Mouse (Mus musculus): ENCODE results near the gene Znrf2. TPM values are rescaled to one million over a fixed set of nuclear protein-coding genes. Genes with fewer than 3 reads are reported as not detected.
A peak's percentile ranks its signal among the peaks of the same experiment; 100 is the strongest.

Znrf2 gene
- polyA plus RNA-seq, 2 experiments: 2.1 to 3.3 TPM

GRCm38 (mm10) chr6:54775739-54776138 lies 41.0 kb upstream of the Znrf2 start:
- Histone ChIP-seq H3K9me3 (ENCODE audit: control insufficient read depth, low read length) (no peaks in the 10 kb centered on the region), H3K4me3 (ENCODE audit: insufficient read depth in 1 of 2, low read depth in 2 of 2, low read length in 2 of 2) (no peak overlapping the region), H3K4me1 (replicated peaks; ENCODE audit: control insufficient read depth in 2 of 2, insufficient read depth in 2 of 2, low read length in 1 of 2) (peaks cover 0 to 13% of the 10 kb centered on the region in 2 experiments; a peak in 3 of 4 replicates), H3K9ac (replicated peaks) (no peak overlapping the region), H3K4me2 (ENCODE audit: low read depth) (no peak overlapping the region), H3K27me3 (ENCODE audit: control insufficient read depth, insufficient read depth, low read length) (no peaks in the 10 kb centered on the region), H3K27ac (no peak overlapping the region), H3K36me3 (replicated peaks; ENCODE audit: control insufficient read depth, insufficient read depth, low read depth) (no peaks in the 10 kb centered on the region)
- TF ChIP-seq CTCF (IDR thresholded peaks at IDR 0.05; ENCODE audit: low read depth) (no peak), EP300 (IDR thresholded peaks at IDR 0.05; ENCODE audit: low read depth) (no peak)
- ATAC-seq (ENCODE audit: insufficient read depth) (no peak), DNase-seq (ENCODE audit: low read depth in 3 of 3, low spot score in 3 of 3) (peak in 1 of 3 experiments; percentile 13)

GRCm38 (mm10) chr6:54777661-54778060 lies 39.1 kb upstream of the Znrf2 start:
- no peak for ATAC-seq (ENCODE audit: insufficient read depth)
- Histone ChIP-seq H3K36me3 (replicated peaks; ENCODE audit: control insufficient read depth, insufficient read depth, low read depth) (no peaks in the 10 kb centered on the region), H3K27ac (no peak overlapping the region), H3K4me3 (ENCODE audit: insufficient read depth in 1 of 2, low read depth in 2 of 2, low read length in 2 of 2) (no peak overlapping the region), H3K4me1 (replicated peaks; ENCODE audit: control insufficient read depth in 2 of 2, insufficient read depth in 2 of 2, low read length in 1 of 2) (peaks cover 0 to 15% of the 10 kb centered on the region in 2 experiments; a peak in 3 of 4 replicates), H3K27me3 (ENCODE audit: control insufficient read depth, insufficient read depth, low read length) (no peaks in the 10 kb centered on the region), H3K4me2 (ENCODE audit: low read depth) (no peak overlapping the region), H3K9me3 (ENCODE audit: control insufficient read depth, low read length) (no peaks in the 10 kb centered on the region), H3K9ac (replicated peaks) (no peak overlapping the region)
- 65% methylated on average over 8 of the region's 8 CpGs for WGBS (ENCODE audit: insufficient replicate concordance)
- TF ChIP-seq CTCF (IDR thresholded peaks at IDR 0.05; ENCODE audit: low read depth): no peak
- no peak for TF ChIP-seq EP300 (IDR thresholded peaks at IDR 0.05; ENCODE audit: low read depth)
- no peak for DNase-seq (ENCODE audit: low read depth in 3 of 3, low spot score in 3 of 3)

- 58% methylated on average over 5 of the region's 5 CpGs for WGBS (ENCODE audit: insufficient replicate concordance)
- H3K4me2 ChIP-seq (ENCODE audit: low read depth): no peak overlapping the region
- no peaks in the 10 kb centered on the region for H3K27me3 ChIP-seq (ENCODE audit: control insufficient read depth, insufficient read depth, low read length)
- DNase-seq (ENCODE audit: low read depth in 3 of 3, low spot score in 3 of 3) (no peak), ATAC-seq (ENCODE audit: insufficient read depth) (no peak)
- H3K36me3 ChIP-seq (replicated peaks; ENCODE audit: control insufficient read depth, insufficient read depth, low read depth): no peaks in the 10 kb centered on the region
- H3K9ac ChIP-seq (replicated peaks): no peak overlapping the region
- H3K9me3 ChIP-seq (ENCODE audit: control insufficient read depth, low read length): no peaks in the 10 kb centered on the region
- no peak for TF ChIP-seq EP300 (IDR thresholded peaks at IDR 0.05; ENCODE audit: low read depth)
- TF ChIP-seq CTCF (IDR thresholded peaks at IDR 0.05; ENCODE audit: low read depth): no peak
- H3K4me3 ChIP-seq (ENCODE audit: insufficient read depth in 1 of 2, low read depth in 2 of 2, low read length in 2 of 2): no peak overlapping the region
- H3K27ac ChIP-seq: no peak overlapping the region
- H3K4me1 ChIP-seq (replicated peaks; ENCODE audit: control insufficient read depth in 2 of 2, insufficient read depth in 2 of 2, low read length in 1 of 2): peaks cover 0 to 15% of the 10 kb centered on the region in 2 experiments; a peak in 3 of 4 replicates
Observed at GRCm38 (mm10) chr6:54779968-54780367, 36.7 kb upstream of the Znrf2 start.

GRCm38 (mm10) chr6:54780569-54781304 lies 36.0 kb upstream of the Znrf2 start:
- peaks cover 0 to 10% of the 10 kb centered on the region in 2 experiments; a peak in 3 of 4 replicates for H3K4me1 ChIP-seq (replicated peaks; ENCODE audit: control insufficient read depth in 2 of 2, insufficient read depth in 2 of 2, low read length in 1 of 2)
- ATAC-seq (ENCODE audit: insufficient read depth) (no peak), DNase-seq (ENCODE audit: low read depth in 3 of 3, low spot score in 3 of 3) (no peak)
- H3K27me3 ChIP-seq (ENCODE audit: control insufficient read depth, insufficient read depth, low read length): no peaks in the 10 kb centered on the region
- H3K4me2 ChIP-seq (ENCODE audit: low read depth): no peak overlapping the region
- H3K4me3 ChIP-seq (ENCODE audit: insufficient read depth in 1 of 2, low read depth in 2 of 2, low read length in 2 of 2): no peak overlapping the region
- H3K9me3 ChIP-seq (ENCODE audit: control insufficient read depth, low read length): no peaks in the 10 kb centered on the region
- no peak overlapping the region for H3K9ac ChIP-seq (replicated peaks)
- H3K27ac ChIP-seq: no peak overlapping the region
- H3K36me3 ChIP-seq (replicated peaks; ENCODE audit: control insufficient read depth, insufficient read depth, low read depth): no peaks in the 10 kb centered on the region
- TF ChIP-seq CTCF (IDR thresholded peaks at IDR 0.05; ENCODE audit: low read depth) (no peak), EP300 (IDR thresholded peaks at IDR 0.05; ENCODE audit: low read depth) (no peak)
- 27% methylated on average over 5 of the region's 5 CpGs for WGBS (ENCODE audit: insufficient replicate concordance)

- ATAC-seq (ENCODE audit: insufficient read depth): no peak
- 62% methylated on average over 6 of the region's 6 CpGs for WGBS (ENCODE audit: insufficient replicate concordance)
- no peaks in the 10 kb centered on the region for H3K9me3 ChIP-seq (ENCODE audit: control insufficient read depth, low read length)
Observed at GRCm38 (mm10) chr6:54781881-54782280, 34.8 kb upstream of the Znrf2 start.

More at GRCm38 (mm10) chr6:54781881-54782280, 34.8 kb upstream of the Znrf2 start:
- Histone ChIP-seq H3K4me1 (replicated peaks; ENCODE audit: control insufficient read depth in 2 of 2, insufficient read depth in 2 of 2, low read length in 1 of 2) (peaks cover 0 to 5% of the 10 kb centered on the region in 2 experiments; a peak in 1 of 4 replicates), H3K27me3 (ENCODE audit: control insufficient read depth, insufficient read depth, low read length) (no peaks in the 10 kb centered on the region), H3K4me3 (ENCODE audit: insufficient read depth in 1 of 2, low read depth in 2 of 2, low read length in 2 of 2) (no peak overlapping the region), H3K36me3 (replicated peaks; ENCODE audit: control insufficient read depth, insufficient read depth, low read depth) (no peaks in the 10 kb centered on the region), H3K9ac (replicated peaks) (no peak overlapping the region), H3K27ac (no peak overlapping the region), H3K4me2 (ENCODE audit: low read depth) (no peak overlapping the region)
- TF ChIP-seq EP300 (IDR thresholded peaks at IDR 0.05; ENCODE audit: low read depth) (no peak), CTCF (IDR thresholded peaks at IDR 0.05; ENCODE audit: low read depth) (no peak)
- no peak for DNase-seq (ENCODE audit: low read depth in 3 of 3, low spot score in 3 of 3)

Data from liver, embryonic 14.5 days (tissue).